Mouse (Mus musculus) embryonic facial prominence, embryonic 15.5 days (tissue): ENCODE data around the gene Nt5c3b. TPM values are rescaled to one million over a fixed set of nuclear protein-coding genes. Genes with fewer than 3 reads are reported as not detected.

Experiments
- ATAC-seq: fragments of 200-750 bp; cut with Nextera tagmentation; 2 replicates; pipeline ENCODE4 v1.8.0; 2017; ENCODE audit warnings: low read depth, moderate TSS enrichment; ENCODE audit not compliant: insufficient number of reproducible peaks, low FRiP score, low TSS enrichment
- H3K27ac ChIP-seq: fragments of 300-500 bp; sonication (generic); replicated peaks from 2 replicates; pipeline ENCODE4 v1.5.1; 2015; ENCODE audit warnings: mild to moderate bottlenecking, inconsistent platforms
- H3K27me3 ChIP-seq: fragments of 300-500 bp; sonication (generic); 2 replicates; pipeline ENCODE4 v1.6.1; 2015; ENCODE audit warnings: inconsistent platforms
- H3K36me3 ChIP-seq: fragments of 300-500 bp; sonication (generic); 2 replicates; pipeline ENCODE4 v1.6.1; 2015; ENCODE audit warnings: mild to moderate bottlenecking, inconsistent platforms
- H3K4me1 ChIP-seq: fragments of 300-500 bp; sonication (generic); 2 replicates; pipeline ENCODE4 v1.6.1; 2015; ENCODE audit warnings: inconsistent platforms
- H3K4me2 ChIP-seq: fragments of 300-500 bp; sonication (generic); replicated peaks from 2 replicates; pipeline ENCODE4 v1.6.1; 2015; ENCODE audit warnings: mild to moderate bottlenecking, inconsistent platforms
- H3K4me3 ChIP-seq: fragments of 300-500 bp; sonication (generic); replicated peaks from 2 replicates; pipeline ENCODE4 v1.5.1; 2015; ENCODE audit warnings: mild to moderate bottlenecking, inconsistent platforms
- H3K9ac ChIP-seq: fragments of 300-500 bp; sonication (generic); 2 replicates; pipeline ENCODE4 v1.6.1; 2015; ENCODE audit warnings: inconsistent platforms
- H3K9me3 ChIP-seq: fragments of 300-500 bp; sonication (generic); replicated peaks from 2 replicates; pipeline ENCODE4 v1.6.1; 2016; ENCODE audit warnings: inconsistent platforms
- WGBS: fragments of 180-500 bp; shearing (Covaris S2); methylation state at CpG from one replicate; pipeline ENCODE4 v1.1.7; 2015; 5-methylcytosine and 5-hydroxymethylcytosine counted together
- microRNA-seq: library from miRNA; unstranded; fragments of <30 nt; microRNA quantifications from one replicate; pipeline ENCODE4, GENCODE M21; 2016; ENCODE audit warnings: borderline number of aligned reads
- polyA plus RNA-seq: library from polyadenylated mRNA; unstranded; fragments of >200 nt; fragmentation: Nextera tagmentation; extraction: Ambion mirVana; gene quantifications from 2 replicates; pipeline ENCODE4 v1.2.1, GENCODE M21; 2015

Nt5c3b gene
- polyA plus RNA-seq, 1 experiment from 2014 or later = 134 TPM

DNA sequence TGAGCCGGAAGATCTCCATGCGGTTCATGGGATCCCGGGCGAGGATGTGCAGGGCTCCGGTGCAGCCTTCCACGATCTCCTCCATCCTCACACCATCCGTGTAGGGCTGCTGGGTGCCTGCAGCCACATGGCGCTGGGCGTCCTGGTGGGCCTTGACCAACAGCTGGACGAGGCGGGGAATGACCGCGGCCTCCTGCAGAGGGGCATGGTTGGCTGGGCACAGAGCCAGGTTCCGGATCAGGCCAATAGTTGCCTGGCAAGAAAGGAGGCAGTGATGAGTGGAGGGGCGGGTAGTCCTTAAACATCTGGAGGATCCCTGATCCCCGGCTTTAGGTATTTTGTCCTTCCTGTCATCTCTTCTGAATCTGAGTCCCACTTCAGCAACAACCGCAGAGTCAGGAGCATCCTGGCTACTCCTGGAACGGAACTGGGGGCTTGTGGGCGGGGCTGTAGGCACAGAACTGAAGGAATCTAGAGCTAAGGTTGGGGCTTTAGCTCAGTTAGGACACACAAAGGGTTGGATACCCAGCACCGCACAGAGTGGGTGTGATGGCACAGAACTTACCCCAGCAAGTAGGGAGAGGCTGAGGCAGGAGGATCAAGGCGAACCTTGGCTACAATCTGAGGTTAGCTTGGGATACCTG lies 64.7 kb downstream of the Nt5c3b start:
- no peaks in the 10 kb centered on the region for H3K27me3 ChIP-seq
- H3K4me1 ChIP-seq = no peaks in the 10 kb centered on the region
- no peaks in the 10 kb centered on the region for H3K9me3 ChIP-seq
- no peak overlapping the region for H3K4me2 ChIP-seq
- no peak overlapping the region for H3K9ac ChIP-seq
- WGBS = 87% methylated on average over 21 of the region's 21 CpGs
- no peak for ATAC-seq
- no peak overlapping the region for H3K4me3 ChIP-seq
- H3K36me3 ChIP-seq = peaks cover 87% of the 10 kb centered on the region
- H3K27ac ChIP-seq = no peak overlapping the region

GRCm38 (mm10) chr11:100376005-100376404 lies 65.6 kb downstream of the Nt5c3b start:
- Histone ChIP-seq H3K9ac (no peak overlapping the region), H3K9me3 (no peaks in the 10 kb centered on the region), H3K27ac (no peak overlapping the region), H3K4me1 (no peaks in the 10 kb centered on the region), H3K36me3 (peaks cover 89% of the 10 kb centered on the region), H3K27me3 (no peaks in the 10 kb centered on the region), H3K4me2 (no peak overlapping the region), H3K4me3 (no peak overlapping the region)
- no peak for ATAC-seq
- WGBS = 65% methylated on average over 4 of the region's 4 CpGs

DNA sequence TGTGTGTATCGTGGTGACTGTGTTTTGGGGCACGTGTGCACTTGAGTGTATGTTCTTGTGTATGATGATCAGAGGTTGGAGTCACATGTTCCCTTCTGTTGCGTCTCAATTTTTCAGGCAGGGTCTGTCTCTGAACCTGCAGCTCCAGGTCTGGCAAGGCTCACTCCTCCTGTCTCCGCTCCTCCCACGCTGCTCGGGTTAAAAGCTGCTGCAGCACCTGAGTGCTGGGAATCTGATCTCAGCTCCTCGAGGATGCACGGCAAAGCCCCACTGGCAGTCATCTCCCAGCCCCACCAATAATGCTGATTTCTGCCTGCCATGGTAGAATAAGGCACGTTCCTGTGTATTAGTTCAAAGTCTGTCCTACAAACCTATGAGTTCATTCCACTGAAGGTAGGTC lies 66.5 kb downstream of the Nt5c3b start:
- H3K27ac ChIP-seq = no peak overlapping the region
- no peak overlapping the region for H3K4me3 ChIP-seq
- no peaks in the 10 kb centered on the region for H3K4me1 ChIP-seq
- no peaks in the 10 kb centered on the region for H3K27me3 ChIP-seq
- no peak for ATAC-seq
- no peaks in the 10 kb centered on the region for H3K9me3 ChIP-seq
- no peak overlapping the region for H3K4me2 ChIP-seq
- peaks cover 88% of the 10 kb centered on the region for H3K36me3 ChIP-seq
- WGBS = 87% methylated on average over 9 of the region's 9 CpGs
- H3K9ac ChIP-seq = no peak overlapping the region

Small RNA genes within 50 kb of the gene (microRNA-seq; reads per million reads assigned to microRNA genes)
- gene Gm27374 (not detected), gene Mir7116 (not detected)

Other genes with a start within 250 kb of the Nt5c3b start
- not detected in 2 replicates for gene Krt9, start 248.6 kb downstream of the Nt5c3b start, polyA plus RNA-seq
- gene Krt14, start 234.3 kb downstream of the Nt5c3b start, polyA plus RNA-seq = 1,122 and 1,244 TPM in 2 replicates
- gene Krt16, start 192.9 kb downstream of the Nt5c3b start, polyA plus RNA-seq = 6.9 and 7.0 TPM in 2 replicates
- gene Krt17, start 180.8 kb downstream of the Nt5c3b start, polyA plus RNA-seq = 399 and 504 TPM in 2 replicates
- 0.25 and 0.37 TPM in 2 replicates for gene Krt42, start 171.9 kb downstream of the Nt5c3b start, polyA plus RNA-seq
- 1,638 and 1,748 TPM in 2 replicates for gene Eif1, start 121.9 kb downstream of the Nt5c3b start, polyA plus RNA-seq
- gene Gast, start 107.4 kb downstream of the Nt5c3b start, polyA plus RNA-seq = 6.0 and 6.7 TPM in 2 replicates
- gene Hap1, start 85.7 kb downstream of the Nt5c3b start, polyA plus RNA-seq = 7.0 and 10.6 TPM in 2 replicates
- gene Jup, start 44.0 kb downstream of the Nt5c3b start, polyA plus RNA-seq = 232 and 256 TPM in 2 replicates
- gene P3h4, start 27.0 kb downstream of the Nt5c3b start, polyA plus RNA-seq = 89.9 and 91.1 TPM in 2 replicates
- 212 TPM in 2 replicates for gene Fkbp10, start 26.1 kb downstream of the Nt5c3b start, polyA plus RNA-seq
- gene Klhl10, start 109 bp upstream of the Nt5c3b start, polyA plus RNA-seq = 1.1 and 1.2 TPM in 2 replicates
- 8.2 and 9.9 TPM in 2 replicates for gene Klhl11, start 30.9 kb upstream of the Nt5c3b start, polyA plus RNA-seq
- 137 and 152 TPM in 2 replicates for gene Acly, start 86.2 kb upstream of the Nt5c3b start, polyA plus RNA-seq
- gene Ttc25, start 103.8 kb upstream of the Nt5c3b start, polyA plus RNA-seq = 3.9 and 6.0 TPM in 2 replicates
- gene Cnp, start 133.1 kb upstream of the Nt5c3b start, polyA plus RNA-seq = 32.0 and 33.9 TPM in 2 replicates
- 74.6 and 75.5 TPM in 2 replicates for gene Nkiras2, start 177.4 kb upstream of the Nt5c3b start, polyA plus RNA-seq
- gene Dnajc7, start 178.4 kb upstream of the Nt5c3b start, polyA plus RNA-seq = 242 and 256 TPM in 2 replicates